Mouse (Mus musculus) spleen, adult 2 months (tissue): ENCODE results near the gene Prox1. TPM values are rescaled to one million over a fixed set of nuclear protein-coding genes. Genes with fewer than 3 reads are reported as not detected.

Source experiments
- DNase-seq, 2 experiments: peaks; one replicate each; pipeline versions ENCODE4 v3.0.0 to v3.0.0-alpha.2; 2012 to 2021; ENCODE audit warnings: low spot score in 2 of 2, low read depth in 1 of 2
- H3K27ac ChIP-seq: fragments of 200-500 bp; 2 replicates; pipeline ENCODE4 v1.5.1; 2012; ENCODE audit warnings: low read length, inconsistent platforms; ENCODE audit not compliant: insufficient read depth
- H3K27me3 ChIP-seq: fragments of 200-500 bp; 2 replicates; pipeline ENCODE4 v1.6.1; 2012; ENCODE audit warnings: mild to moderate bottlenecking, moderate library complexity, low read length, inconsistent platforms; ENCODE audit not compliant: control insufficient read depth, insufficient read depth
- H3K36me3 ChIP-seq: fragments of 200-500 bp; 2 replicates; pipeline ENCODE4 v1.6.1; 2012; ENCODE audit warnings: mild to moderate bottlenecking, low read length, inconsistent platforms; ENCODE audit not compliant: control insufficient read depth, insufficient read depth
- H3K4me1 ChIP-seq: fragments of 200-500 bp; 2 replicates; pipeline ENCODE4 v1.6.1; 2011; ENCODE audit warnings: inconsistent platforms; ENCODE audit not compliant: control insufficient read depth, insufficient read depth, insufficient read length
- H3K4me3 ChIP-seq: fragments of 200-500 bp; 2 replicates; pipeline ENCODE4 v1.5.1; 2011; ENCODE audit warnings: mild to moderate bottlenecking, inconsistent platforms; ENCODE audit not compliant: insufficient read depth, insufficient read length; ENCODE audit errors: extremely low read depth
- CTCF ChIP-seq: fragments of 200-500 bp; IDR thresholded peaks from 2 replicates; pipeline ENCODE4 v1.5.1; 2011; ENCODE audit warnings: mild to moderate bottlenecking, inconsistent platforms; ENCODE audit not compliant: insufficient read depth, insufficient read length, insufficient replicate concordance; ENCODE audit errors: extremely low read depth
- POLR2A ChIP-seq: fragments of 200-500 bp; IDR thresholded peaks from 2 replicates; pipeline ENCODE4 v1.6.1; 2011; ENCODE audit warnings: low read depth, low read length, inconsistent platforms
- WGBS: fragments of 180-500 bp; shearing (Covaris S2); methylation state at CpG from one replicate; pipeline ENCODE4 v1.1.7; 2018; 5-methylcytosine and 5-hydroxymethylcytosine counted together
- polyA plus RNA-seq: library from polyadenylated mRNA; depleted of rRNA; stranded (reverse); fragments of >200 nt; gene quantifications from 2 replicates; pipeline ENCODE4 v1.2.3, GENCODE M21; 2012

Prox1 gene
- polyA plus RNA-seq, 1 experiment: 1.6 TPM

DNA sequence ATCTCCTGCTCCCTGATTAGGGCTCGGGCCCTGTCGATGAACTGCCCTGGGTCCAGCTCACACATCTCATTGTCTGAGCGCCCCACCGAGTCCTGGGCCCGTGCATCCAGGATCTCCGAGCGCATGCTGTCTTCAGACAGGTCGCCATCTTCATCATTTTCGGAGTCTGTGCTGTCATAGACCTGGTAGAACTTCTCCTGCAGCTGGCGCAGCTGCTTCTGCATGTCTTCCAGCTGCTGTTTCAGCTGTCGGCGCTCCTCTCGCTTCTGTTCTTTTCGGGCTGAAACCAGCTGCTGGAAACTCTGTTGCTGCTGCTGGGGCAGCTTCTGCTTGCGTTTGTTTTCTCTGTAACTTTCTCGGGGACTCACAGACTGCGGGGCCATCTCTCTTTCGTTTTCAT lies 9.2 kb downstream of the Prox1 start:
- Histone ChIP-seq H3K36me3 (no peaks in the 10 kb centered on the region), H3K27me3 (no peaks in the 10 kb centered on the region), H3K4me1 (no peaks in the 10 kb centered on the region), H3K27ac (no peak overlapping the region), H3K4me3 (no peak overlapping the region)
- 89% methylated on average over 18 of the region's 18 CpGs for WGBS
- no peak for DNase-seq
- TF ChIP-seq CTCF (no peak), POLR2A (no peak)

DNA sequence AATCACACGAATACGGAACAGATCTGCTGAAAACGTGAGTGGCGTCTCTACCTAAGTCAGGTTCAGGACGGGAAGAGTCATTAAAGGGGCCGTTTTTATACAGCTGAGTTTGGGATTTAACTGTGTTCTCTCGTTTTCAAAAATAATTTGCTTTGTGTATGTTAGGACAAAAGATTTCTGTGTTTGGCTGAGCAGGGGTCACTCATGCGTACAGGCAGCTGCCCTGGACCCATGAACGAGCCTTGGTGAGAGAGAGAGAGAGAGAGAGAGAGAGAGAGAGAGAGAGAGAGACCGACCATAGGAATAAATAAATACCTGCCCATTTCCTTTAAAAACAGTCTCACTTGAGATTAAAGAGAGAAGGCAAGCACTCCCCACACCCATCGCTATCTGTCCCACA lies 11.1 kb downstream of the Prox1 start:
- DNase-seq: no peak
- H3K4me3 ChIP-seq: no peak overlapping the region
- no peaks in the 10 kb centered on the region for H3K4me1 ChIP-seq
- H3K36me3 ChIP-seq: no peaks in the 10 kb centered on the region
- TF ChIP-seq CTCF (no peak), POLR2A (no peak)
- H3K27ac ChIP-seq: no peak overlapping the region
- no peaks in the 10 kb centered on the region for H3K27me3 ChIP-seq
- 85% methylated on average over 11 of the region's 11 CpGs for WGBS

DNA sequence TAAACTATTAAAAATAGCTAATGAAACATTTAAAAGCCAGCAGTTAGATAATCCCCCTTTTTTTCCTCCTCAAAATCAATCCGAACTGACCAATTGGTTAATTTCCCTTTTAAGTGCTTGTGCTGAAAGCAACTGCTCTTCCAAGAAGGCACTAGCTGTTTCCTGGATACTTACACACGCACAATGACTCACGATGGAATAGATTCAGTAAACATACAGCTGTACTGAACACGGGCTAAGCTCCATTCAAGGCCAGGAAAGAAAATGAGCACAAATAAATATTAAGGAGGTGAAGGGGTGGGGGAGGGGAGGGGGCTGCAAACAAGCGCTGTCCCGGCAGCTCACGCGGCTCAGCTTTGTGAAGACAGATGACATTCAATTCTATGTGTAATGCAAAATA lies 14.8 kb downstream of the Prox1 start:
- Histone ChIP-seq H3K4me3 (no peak overlapping the region), H3K27me3 (no peaks in the 10 kb centered on the region), H3K27ac (no peak overlapping the region), H3K36me3 (no peaks in the 10 kb centered on the region), H3K4me1 (no peaks in the 10 kb centered on the region)
- DNase-seq: no peak
- TF ChIP-seq POLR2A: no peak
- no peak for TF ChIP-seq CTCF
- 65% methylated on average over 8 of the region's 8 CpGs for WGBS

DNA sequence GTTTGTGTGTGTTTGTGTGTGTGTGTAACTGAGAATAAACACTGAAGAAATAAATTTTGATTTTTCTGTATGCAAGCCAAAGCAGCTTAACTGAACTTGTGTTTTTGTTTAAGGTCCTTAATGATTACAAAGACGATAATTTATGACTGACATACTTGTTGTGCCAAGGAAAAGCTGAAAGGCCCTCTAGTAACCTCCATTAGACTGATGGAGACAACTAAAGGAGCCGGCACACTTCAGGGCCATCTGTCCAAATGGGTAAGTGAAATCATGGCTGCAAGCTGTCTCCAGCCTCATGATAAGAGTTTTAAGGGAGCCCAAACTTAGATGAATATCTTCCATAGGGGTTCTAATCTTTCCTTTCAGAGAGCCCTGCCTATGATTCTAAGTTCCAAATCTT lies 15.5 kb downstream of the Prox1 start:
- Histone ChIP-seq H3K27me3 (no peaks in the 10 kb centered on the region), H3K4me3 (no peak overlapping the region), H3K27ac (no peak overlapping the region), H3K4me1 (no peaks in the 10 kb centered on the region), H3K36me3 (no peaks in the 10 kb centered on the region)
- DNase-seq: no peak
- TF ChIP-seq POLR2A: no peak
- TF ChIP-seq CTCF: no peak
- WGBS: 72% methylated on average over 2 of the region's 2 CpGs

DNA sequence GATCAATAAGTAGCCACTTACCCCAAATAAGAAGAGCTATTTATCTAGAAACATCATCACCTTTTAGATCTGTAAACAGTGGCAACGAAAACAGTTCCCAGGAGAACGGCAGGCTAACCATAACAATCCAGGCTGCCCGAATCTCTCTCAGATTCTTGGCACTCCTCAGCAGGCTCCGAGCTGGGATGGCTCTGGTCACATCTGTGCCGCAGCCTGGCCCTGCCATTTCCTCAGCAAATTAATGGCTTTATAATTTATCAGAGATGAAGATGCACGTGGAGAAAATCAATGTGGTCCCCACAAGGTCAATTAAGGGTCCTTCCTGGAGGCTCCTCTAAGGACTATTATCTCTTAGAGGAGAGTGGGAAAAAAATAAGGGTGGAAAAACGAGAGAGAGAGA lies 16.2 kb downstream of the Prox1 start:
- Histone ChIP-seq H3K27me3 (no peaks in the 10 kb centered on the region), H3K4me3 (no peak overlapping the region), H3K4me1 (no peaks in the 10 kb centered on the region), H3K36me3 (no peaks in the 10 kb centered on the region), H3K27ac (no peak overlapping the region)
- TF ChIP-seq CTCF (no peak), POLR2A (no peak)
- WGBS: 57% methylated on average over 7 of the region's 7 CpGs
- no peak for DNase-seq

DNA sequence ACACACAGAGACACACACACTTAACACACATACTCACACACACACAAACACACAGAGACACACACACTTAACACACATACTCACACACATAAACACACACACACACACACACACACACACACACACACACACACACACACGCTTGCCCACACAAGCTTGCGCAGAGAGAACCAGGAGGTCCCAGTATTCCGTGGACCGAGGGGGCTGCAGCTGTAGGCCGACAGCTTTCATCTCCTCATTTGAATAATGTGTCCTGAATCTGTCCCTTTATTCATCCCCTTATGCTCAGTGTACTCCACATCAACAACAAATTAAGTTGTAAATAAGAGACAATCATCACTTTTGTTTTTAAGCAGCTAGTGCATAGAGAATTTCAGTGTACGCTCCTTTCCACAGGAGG lies 17.9 kb downstream of the Prox1 start:
- Histone ChIP-seq H3K36me3 (no peaks in the 10 kb centered on the region), H3K27ac (no peak overlapping the region), H3K27me3 (no peaks in the 10 kb centered on the region), H3K4me3 (no peak overlapping the region), H3K4me1 (no peaks in the 10 kb centered on the region)
- no peak for DNase-seq
- TF ChIP-seq CTCF (no peak), POLR2A (no peak)
- 94% methylated on average over 6 of the region's 6 CpGs for WGBS

DNA sequence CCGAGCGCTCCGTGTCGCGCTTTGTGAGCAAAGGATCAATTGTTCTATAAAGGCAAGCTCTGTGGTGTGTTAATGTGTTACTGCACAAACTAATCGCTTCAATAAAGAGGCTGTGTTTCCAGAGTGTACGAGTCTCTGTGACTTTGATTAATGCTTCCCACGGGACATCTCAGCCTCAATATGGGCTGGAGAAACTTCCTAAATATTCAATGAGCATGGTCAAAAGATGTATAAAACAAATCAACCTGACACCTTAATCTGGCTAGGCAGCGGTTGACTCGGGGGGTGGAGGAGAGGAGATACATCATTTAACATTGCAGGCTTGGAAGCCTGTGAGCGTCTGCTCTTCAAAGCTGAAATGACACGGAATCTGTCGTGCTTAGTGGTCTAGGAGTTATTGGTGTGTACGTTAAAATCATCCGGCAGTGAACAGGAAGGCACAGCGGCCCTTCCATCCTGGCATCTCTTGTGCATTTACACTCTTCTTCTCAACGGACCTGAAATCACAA lies 21.2 kb downstream of the Prox1 start:
- H3K27ac ChIP-seq: no peak overlapping the region
- TF ChIP-seq CTCF (no peak), POLR2A (no peak)
- H3K4me3 ChIP-seq: no peak overlapping the region
- no peaks in the 10 kb centered on the region for H3K36me3 ChIP-seq
- WGBS: 68% methylated on average over 17 of the region's 17 CpGs
- no peaks in the 10 kb centered on the region for H3K27me3 ChIP-seq
- no peaks in the 10 kb centered on the region for H3K4me1 ChIP-seq
- no peak for DNase-seq
